Mouse (Mus musculus) G1E (cell line): Measurements from ENCODE around the gene Ppp2r5e. TPM values are rescaled to one million over a fixed set of nuclear protein-coding genes. Genes with fewer than 3 reads are reported as not detected.

Experiments used
- ATAC-seq: 2 replicates; pipeline ENCODE4 v1.8.0; 2016; ENCODE audit warnings: mild to moderate bottlenecking; ENCODE audit not compliant: insufficient number of reproducible peaks, poor library complexity, low FRiP score, severe bottlenecking; ENCODE audit errors: extremely low read depth
- DNase-seq: peaks from one replicate; pipeline ENCODE4 v3.0.0; 2012; ENCODE audit warnings: low spot score
- H3K27me3 ChIP-seq: 2 replicates; pipeline ENCODE4 v1.6.1; 2012; ENCODE audit warnings: mild to moderate bottlenecking, low read length, inconsistent platforms; ENCODE audit not compliant: insufficient read depth
- H3K36me3 ChIP-seq: replicated peaks from 2 replicates; pipeline ENCODE3; 2012; ENCODE audit warnings: mild to moderate bottlenecking, inconsistent platforms
- H3K4me1 ChIP-seq: 2 replicates; pipeline ENCODE4 v1.6.1; 2012; ENCODE audit warnings: low read depth, low read length, inconsistent platforms, mixed read lengths; ENCODE audit not compliant: insufficient read depth
- H3K4me3 ChIP-seq: 2 replicates; pipeline ENCODE4 v1.5.1; 2012; ENCODE audit warnings: low read depth, mild to moderate bottlenecking, inconsistent platforms, low read length, moderate library complexity, mixed read lengths
- H3K9me3 ChIP-seq: replicated peaks from 2 replicates; pipeline ENCODE4 v1.6.1; 2012; ENCODE audit warnings: inconsistent platforms
- CTCF ChIP-seq: IDR thresholded peaks from 2 replicates; pipeline ENCODE4 v1.5.1; 2012; ENCODE audit warnings: low read depth, low read length, inconsistent platforms, mixed read lengths
- GATA1 ChIP-seq: IDR thresholded peaks from 2 replicates; pipeline ENCODE4 v1.6.1; 2012; ENCODE audit warnings: borderline replicate concordance, low read length, inconsistent platforms, mixed read lengths
- GATA2 ChIP-seq: IDR thresholded peaks from 2 replicates; pipeline ENCODE4 v1.6.1; 2012; ENCODE audit warnings: low read depth, low read length, inconsistent platforms, borderline replicate concordance
- POLR2AphosphoS5 ChIP-seq: IDR thresholded peaks from 2 replicates; pipeline ENCODE4 v1.6.1; 2012; ENCODE audit warnings: low read depth, low read length, inconsistent platforms; ENCODE audit not compliant: insufficient replicate concordance
- TAL1 ChIP-seq: conservative IDR thresholded peaks from 2 replicates; pipeline ENCODE4 v1.6.1; 2012; ENCODE audit warnings: low read depth, low read length, inconsistent platforms, mixed read lengths
- polyA plus RNA-seq: library from polyadenylated mRNA; stranded (reverse); fragments of >175 nt; gene quantifications from 2 replicates; pipeline ENCODE4 v1.2.3, GENCODE M21; 2012
- total RNA-seq, 2 experiments: library from RNA; stranded (forward) in 1 of 2; stranded (reverse) in 1 of 2; fragments of 200-1000 nt in 1 of 2; fragments of >200 nt in 1 of 2; fragmentation: Nextera tagmentation in 1 of 2; gene quantifications; 2 replicates each; pipeline ENCODE4 v1.2.3; 2014 to 2017

Ppp2r5e gene
- total and polyA plus RNA-seq, 3 experiments, result 20.4 to 74.6 (median 69.2) TPM

DNA sequence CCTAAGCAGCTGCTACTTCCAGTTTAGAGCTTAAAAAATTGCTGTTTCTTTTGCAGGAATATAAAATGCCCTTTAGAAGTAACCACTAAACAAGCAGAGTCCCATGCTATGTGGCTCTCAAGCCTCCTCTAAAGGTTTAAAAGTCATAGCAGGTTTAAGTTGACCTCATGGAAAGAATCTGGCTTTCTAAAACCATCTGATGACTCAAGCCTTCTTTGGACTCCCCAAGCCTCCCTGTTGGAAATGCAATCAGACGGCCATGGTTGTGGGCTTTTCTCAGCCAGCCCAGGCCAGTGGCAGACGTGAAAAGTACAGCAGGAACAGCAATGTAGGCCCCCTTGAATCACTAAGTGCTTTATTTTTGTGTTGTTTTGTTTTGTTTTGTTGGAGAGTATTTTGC is 51.4 kb downstream of the Ppp2r5e start:
- no peak overlapping the region for H3K4me3 ChIP-seq
- H3K9me3 ChIP-seq, result no peaks in the 10 kb centered on the region
- H3K4me1 ChIP-seq, result 0 out of 2 replicates have a peak, but pooled peaks cover 2% of the 10 kb centered on the region
- ATAC-seq, result no peak
- H3K36me3 ChIP-seq, result peaks cover 34% of the 10 kb centered on the region
- no peak for TF ChIP-seq GATA1
- TF ChIP-seq CTCF, result no peak
- no peak for TF ChIP-seq TAL1
- TF ChIP-seq GATA2, result no peak
- TF ChIP-seq POLR2AphosphoS5, result no peak
- no peak for DNase-seq
- no peaks in the 10 kb centered on the region for H3K27me3 ChIP-seq

GRCm38 (mm10) chr12:75544259-75544658 is 51.8 kb downstream of the Ppp2r5e start:
- no peak for TF ChIP-seq CTCF
- no peak for TF ChIP-seq GATA1
- TF ChIP-seq TAL1, result no peak
- TF ChIP-seq GATA2, result no peak
- TF ChIP-seq POLR2AphosphoS5, result no peak
- DNase-seq, result no peak
- no peak for ATAC-seq

GRCm38 (mm10) chr12:75543346-75543745 is 52.7 kb downstream of the Ppp2r5e start:
- no peak overlapping the region for H3K4me3 ChIP-seq
- no peak for ATAC-seq
- H3K36me3 ChIP-seq, result peaks cover 33% of the 10 kb centered on the region
- H3K4me1 ChIP-seq, result peaks cover 4% of the 10 kb centered on the region; the same call in 1 of the 2 replicates
- no peak for TF ChIP-seq GATA1
- no peak for TF ChIP-seq GATA2
- no peak for TF ChIP-seq TAL1
- TF ChIP-seq POLR2AphosphoS5, result no peak
- no peak for TF ChIP-seq CTCF
- no peak for DNase-seq
- H3K9me3 ChIP-seq, result no peaks in the 10 kb centered on the region
- no peaks in the 10 kb centered on the region for H3K27me3 ChIP-seq

More at GRCm38 (mm10) chr12:75544259-75544658, 51.8 kb downstream of the Ppp2r5e start:
- no peak overlapping the region for H3K4me3 ChIP-seq
- H3K9me3 ChIP-seq, result no peaks in the 10 kb centered on the region
- H3K36me3 ChIP-seq, result peaks cover 36% of the 10 kb centered on the region
- no peaks in the 10 kb centered on the region for H3K27me3 ChIP-seq
- peaks cover 4% of the 10 kb centered on the region; the same call in 1 of the 2 replicates for H3K4me1 ChIP-seq

DNA sequence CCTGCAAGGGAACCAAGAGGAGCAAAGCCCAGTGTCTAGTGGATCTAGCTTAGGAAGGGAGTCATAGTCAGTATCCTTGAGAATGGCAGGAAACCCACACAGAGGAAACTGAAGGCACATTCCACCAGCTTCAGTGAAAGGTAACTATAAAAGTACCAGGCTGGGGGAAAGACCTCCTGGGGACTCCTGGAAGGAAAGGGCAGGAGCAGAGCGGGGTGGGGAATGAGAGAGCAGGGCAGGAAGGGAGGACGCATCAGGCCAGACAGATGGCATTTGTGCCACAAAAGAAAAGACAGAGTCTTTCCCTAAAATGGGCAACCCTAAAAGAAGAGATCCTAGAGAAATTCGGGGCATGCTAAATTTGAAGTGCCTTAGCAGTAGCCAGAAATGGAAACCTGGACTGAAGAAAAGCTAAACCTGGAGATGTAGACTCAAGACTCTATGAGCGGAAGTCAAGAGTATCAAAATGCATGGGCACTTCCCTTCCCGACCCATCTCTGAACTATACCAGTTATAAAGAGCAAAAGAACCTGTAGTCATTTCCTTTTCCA is 55.3 kb downstream of the Ppp2r5e start:
- Histone ChIP-seq H3K27me3 (no peaks in the 10 kb centered on the region), H3K4me1 (peaks cover 14% of the 10 kb centered on the region; the same call in 1 of the 2 replicates), H3K36me3 (peaks cover 29% of the 10 kb centered on the region), H3K4me3 (no peak overlapping the region), H3K9me3 (no peaks in the 10 kb centered on the region)
- no peak for ATAC-seq
- no peak for DNase-seq
- no peak for TF ChIP-seq TAL1
- TF ChIP-seq POLR2AphosphoS5, result no peak
- TF ChIP-seq GATA2, result no peak
- no peak for TF ChIP-seq GATA1
- TF ChIP-seq CTCF, result no peak

GRCm38 (mm10) chr12:75539228-75539627 is 56.8 kb downstream of the Ppp2r5e start:
- ATAC-seq (no peak), DNase-seq (no peak)
- peaks cover 26% of the 10 kb centered on the region for H3K36me3 ChIP-seq
- H3K27me3 ChIP-seq, result no peaks in the 10 kb centered on the region
- no peak overlapping the region for H3K4me3 ChIP-seq
- peaks cover 14% of the 10 kb centered on the region; the same call in 1 of the 2 replicates for H3K4me1 ChIP-seq
- no peak for TF ChIP-seq TAL1
- TF ChIP-seq CTCF, result no peak
- TF ChIP-seq GATA1, result no peak
- no peak for TF ChIP-seq POLR2AphosphoS5
- TF ChIP-seq GATA2, result no peak
- no peaks in the 10 kb centered on the region for H3K9me3 ChIP-seq

GRCm38 (mm10) chr12:75537673-75538423 is 58.2 kb downstream of the Ppp2r5e start:
- no peak for TF ChIP-seq POLR2AphosphoS5
- no peak for TF ChIP-seq GATA2
- TF ChIP-seq GATA1, result no peak
- no peak for TF ChIP-seq CTCF
- TF ChIP-seq TAL1, result no peak
- DNase-seq, result no peak
- Histone ChIP-seq H3K27me3 (no peaks in the 10 kb centered on the region), H3K4me1 (peaks cover 16% of the 10 kb centered on the region; the same call in 1 of the 2 replicates), H3K4me3 (no peak overlapping the region), H3K36me3 (peaks cover 18% of the 10 kb centered on the region), H3K9me3 (0 out of 2 replicates have a peak, but pooled peaks cover 2% of the 10 kb centered on the region)
- no peak for ATAC-seq
